Mouse (Mus musculus): ENCODE results near the gene Rab30.
"Not testable (repeated sequence)": the region's sequence is repeated elsewhere in the genome, so short reads cannot be mapped to it uniquely, and the experiment has no call there.

The Rab30 gene

GRCm38 (mm10) chr7:92750395-92750794 lies 9.0 kb downstream of the Rab30 start:
- DNase-seq (ENCODE audit: low spot score): no peak

DNA sequence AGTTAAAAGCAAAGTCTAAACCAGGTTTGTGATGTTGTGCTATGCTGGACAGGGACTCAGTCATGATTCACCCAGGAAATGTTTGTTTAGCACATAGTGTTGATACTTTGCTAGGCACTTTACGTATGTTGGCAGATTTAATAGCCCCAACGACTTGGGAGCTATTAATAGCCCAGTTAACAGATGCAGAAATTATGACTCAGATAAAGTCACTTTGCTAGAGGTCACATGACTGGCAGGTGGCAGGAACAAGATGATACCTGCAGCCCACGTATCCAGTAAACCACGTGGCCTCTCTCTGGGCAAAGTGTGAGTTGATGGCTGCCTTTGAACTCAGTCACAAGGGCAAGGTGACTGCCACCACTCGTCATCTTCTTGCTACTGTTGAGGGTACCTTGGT lies 16.7 kb downstream of the Rab30 start:
- no peak for DNase-seq (ENCODE audit: low spot score)

DNA sequence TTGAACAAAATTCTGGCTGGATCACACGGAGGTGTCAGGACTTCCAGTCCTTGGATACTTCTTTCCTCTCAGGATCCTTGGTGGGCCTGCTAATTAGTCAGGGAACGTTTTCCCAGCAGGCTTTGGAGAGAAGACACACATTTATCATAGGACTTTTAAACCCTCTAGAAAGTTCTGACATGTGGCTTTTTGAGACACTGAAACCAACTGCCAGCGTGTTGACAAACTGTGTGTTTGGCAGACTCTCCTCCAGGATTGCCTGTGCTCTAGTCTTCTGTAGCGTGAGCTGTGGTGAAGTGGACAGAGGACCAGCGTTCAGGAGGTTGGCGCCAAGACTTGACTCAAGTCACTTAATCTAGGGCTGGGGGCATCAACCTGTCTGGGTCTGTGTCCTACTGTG lies 19.2 kb downstream of the Rab30 start:
- DNase-seq (ENCODE audit: low spot score): no peak

- DNase-seq (ENCODE audit: low spot score): no peak
These were observed 19.8 kb downstream of the Rab30 start for GRCm38 (mm10) chr7:92761161-92761560.

GRCm38 (mm10) chr7:92765426-92765825 lies 24.0 kb downstream of the Rab30 start:
- no peak for DNase-seq (ENCODE audit: low spot score)

- no peak for DNase-seq (ENCODE audit: low spot score)
These were observed 25.0 kb downstream of the Rab30 start for GRCm38 (mm10) chr7:92766096-92767090.

- DNase-seq (ENCODE audit: low spot score): not testable (repeated sequence)
These were observed 26.7 kb downstream of the Rab30 start for GRCm38 (mm10) chr7:92768116-92768515.

GRCm38 (mm10) chr7:92768859-92769258 lies 27.5 kb downstream of the Rab30 start:
- DNase-seq (ENCODE audit: low spot score): no peak

DNA sequence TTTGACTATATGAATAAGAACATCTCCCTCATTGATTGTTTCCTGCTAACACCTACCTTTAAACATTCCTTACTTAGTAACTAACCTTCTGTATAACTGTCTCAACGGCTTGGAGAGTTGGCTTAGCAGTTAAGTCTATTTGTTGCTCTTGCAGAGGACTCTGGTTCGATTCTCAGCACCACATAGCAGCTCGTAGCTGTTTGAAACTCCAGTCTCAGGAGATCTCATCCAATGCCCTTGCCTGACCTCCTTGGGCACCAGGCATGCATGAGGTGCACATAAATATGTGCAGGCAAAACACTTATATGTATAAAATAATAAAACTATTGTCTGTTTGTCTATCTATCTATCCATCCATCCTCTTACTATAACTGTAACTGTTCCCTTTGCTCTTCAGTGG lies 31.6 kb downstream of the Rab30 start:
- no peak for DNase-seq (ENCODE audit: low spot score)

DNA sequence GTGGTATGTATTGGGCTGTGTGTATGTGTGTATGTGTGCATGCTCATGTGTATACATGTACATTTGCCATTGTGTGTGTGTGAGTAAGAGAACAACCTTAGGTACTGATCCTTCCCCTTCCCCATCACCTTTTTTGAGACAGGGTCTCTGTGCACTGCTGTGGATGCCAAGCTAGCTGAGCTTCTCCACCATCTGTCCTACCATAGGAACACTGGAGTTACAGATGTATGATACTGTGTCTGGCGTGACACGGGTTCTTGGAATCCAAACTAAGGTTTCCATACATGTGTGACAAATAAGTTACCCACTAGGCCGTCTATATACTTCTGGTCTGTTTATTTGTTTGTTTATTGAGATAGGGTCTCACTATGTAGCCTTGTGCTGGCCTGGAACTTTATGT lies 32.2 kb downstream of the Rab30 start:
- no peak for DNase-seq (ENCODE audit: low spot score)

- no peak for DNase-seq (ENCODE audit: low spot score)
These were observed 33.3 kb downstream of the Rab30 start for GRCm38 (mm10) chr7:92774741-92775140.

DNA sequence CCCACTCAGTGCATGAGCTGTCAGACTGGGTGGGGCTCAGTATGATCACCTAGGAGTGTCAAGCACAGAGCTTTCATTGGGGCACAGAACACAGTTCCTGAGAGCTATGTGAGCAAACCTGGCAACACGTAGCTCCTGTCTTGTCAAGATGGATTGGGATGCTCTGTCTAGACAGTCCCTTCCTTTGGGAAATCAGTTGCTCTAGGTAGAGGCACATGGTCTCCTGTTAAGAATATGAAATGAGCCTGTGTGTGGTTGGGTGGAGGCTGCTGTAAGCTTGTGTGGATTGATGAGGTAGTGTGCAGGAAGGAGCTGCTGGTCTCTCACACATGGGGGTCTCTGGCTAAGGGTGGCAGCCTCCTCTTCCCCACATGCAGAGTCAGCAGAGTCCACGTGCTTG lies 34.3 kb downstream of the Rab30 start:
- no peak for DNase-seq (ENCODE audit: low spot score)

- DNase-seq (ENCODE audit: low spot score): no peak
These were observed 35.2 kb downstream of the Rab30 start for GRCm38 (mm10) chr7:92776647-92777046.

- no peak for DNase-seq (ENCODE audit: low spot score)
These were observed 35.9 kb downstream of the Rab30 start for GRCm38 (mm10) chr7:92777108-92777973.

DNA sequence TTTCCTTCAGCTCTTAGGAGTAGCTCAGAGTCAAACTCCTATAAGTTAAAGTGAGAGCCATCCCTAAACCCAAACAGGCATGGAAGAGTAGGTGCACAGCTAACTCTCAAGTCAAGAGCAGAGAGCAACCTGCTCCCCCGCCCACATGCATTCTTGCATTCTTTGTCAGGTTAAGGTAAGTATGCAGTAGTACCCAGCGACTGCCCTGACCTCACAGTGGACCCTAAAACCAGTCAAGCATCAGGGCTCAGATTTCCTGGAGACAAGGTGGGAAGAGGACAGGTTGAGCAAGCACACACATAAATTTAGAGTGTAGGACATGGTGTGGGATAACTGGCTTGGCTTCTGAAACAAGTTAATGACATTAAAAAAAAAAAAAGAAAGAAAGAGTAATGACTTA lies 37.7 kb downstream of the Rab30 start:
- no peak for DNase-seq (ENCODE audit: low spot score)

GRCm38 (mm10) chr7:92781361-92781760 lies 40.0 kb downstream of the Rab30 start:
- DNase-seq (ENCODE audit: low spot score): no peak

GRCm38 (mm10) chr7:92781948-92782347 lies 40.5 kb downstream of the Rab30 start:
- DNase-seq (ENCODE audit: low spot score): no peak

GRCm38 (mm10) chr7:92782511-92782910 lies 41.1 kb downstream of the Rab30 start:
- DNase-seq (ENCODE audit: low spot score): no peak

DNA sequence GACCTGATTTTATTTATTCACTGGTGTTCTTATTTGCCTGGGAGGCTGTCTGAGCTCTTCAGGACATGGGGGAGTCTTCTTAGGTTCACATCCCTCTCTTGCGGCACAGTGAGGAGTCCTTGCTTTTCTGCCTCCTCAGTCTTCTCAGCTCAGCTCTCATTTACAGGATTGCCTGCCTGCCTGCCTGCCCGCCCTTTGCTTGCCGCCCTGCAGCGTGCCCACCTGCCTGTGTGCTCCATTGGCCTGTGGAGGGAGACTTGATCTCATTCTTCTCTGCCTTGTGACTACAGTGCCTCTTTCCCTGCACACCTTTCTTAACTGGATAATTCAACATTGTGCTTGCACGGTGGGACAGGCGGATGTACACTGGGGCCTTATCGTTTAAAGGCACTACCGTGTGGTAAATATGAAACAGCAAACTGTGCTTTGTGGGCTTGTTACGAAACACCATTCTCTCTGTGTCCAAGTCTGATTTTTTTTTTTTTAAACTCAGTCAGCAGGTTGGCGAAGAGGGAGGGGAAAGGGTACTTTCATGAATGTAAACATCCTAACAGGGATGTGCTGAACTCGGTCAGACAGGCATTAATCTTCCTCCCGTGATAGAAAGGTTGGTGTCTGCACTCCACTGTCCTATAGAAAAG lies 41.9 kb downstream of the Rab30 start:
- DNase-seq (ENCODE audit: low spot score): no peak

DNA sequence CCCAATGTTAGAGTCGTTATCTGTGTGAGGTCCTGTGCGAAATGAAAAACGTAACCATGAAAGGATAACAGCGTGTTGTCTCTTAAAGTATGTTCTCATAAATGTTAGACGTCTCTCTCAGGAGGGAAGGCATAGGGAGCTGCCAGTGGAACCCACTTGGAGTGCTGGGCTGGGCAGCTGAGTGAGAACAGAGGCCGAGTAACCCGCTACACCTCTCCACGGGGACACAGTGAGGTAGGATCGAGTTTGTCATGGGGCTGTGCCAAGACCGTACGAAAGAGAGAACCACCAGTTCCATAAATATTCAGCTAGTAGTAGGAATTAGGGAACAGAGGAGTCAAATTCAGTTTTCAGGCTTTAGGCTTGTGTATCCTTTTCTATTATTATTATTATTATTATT lies 42.5 kb downstream of the Rab30 start:
- no peak for DNase-seq (ENCODE audit: low spot score)

- DNase-seq (ENCODE audit: low spot score): no peak
These were observed 54.3 kb downstream of the Rab30 start for GRCm38 (mm10) chr7:92795749-92796148.

DNA sequence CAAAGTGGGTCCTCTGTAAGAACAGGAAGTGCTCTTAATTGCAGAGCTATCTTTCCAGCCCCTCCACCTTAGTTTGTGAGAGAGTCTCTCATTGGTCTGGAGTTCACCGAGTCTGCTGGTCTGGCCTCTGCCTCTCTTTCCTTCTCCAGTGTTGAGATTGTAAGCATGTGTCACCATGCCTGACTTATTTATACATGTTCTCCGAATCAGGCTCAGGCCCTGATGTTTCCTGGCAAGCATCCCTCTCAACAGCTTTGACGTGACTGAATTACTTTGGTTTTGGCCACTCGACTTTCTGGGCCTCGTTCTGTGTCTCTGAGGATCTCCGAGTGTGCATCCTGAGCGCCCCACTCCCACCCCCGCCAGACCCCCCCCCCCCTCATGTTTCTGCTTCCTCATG lies 55.4 kb downstream of the Rab30 start:
- DNase-seq (ENCODE audit: low spot score): no peak

Measured in layer of hippocampus, adult 9-10 months (tissue).